Mouse (Mus musculus): Measurements from ENCODE around the gene Prpf6. TPM values are rescaled to one million over a fixed set of nuclear protein-coding genes. Genes with fewer than 3 reads are reported as not detected.

Gene Prpf6
- polyA plus RNA-seq, 1 experiment from 2014 or later, result 51.7 TPM

DNA sequence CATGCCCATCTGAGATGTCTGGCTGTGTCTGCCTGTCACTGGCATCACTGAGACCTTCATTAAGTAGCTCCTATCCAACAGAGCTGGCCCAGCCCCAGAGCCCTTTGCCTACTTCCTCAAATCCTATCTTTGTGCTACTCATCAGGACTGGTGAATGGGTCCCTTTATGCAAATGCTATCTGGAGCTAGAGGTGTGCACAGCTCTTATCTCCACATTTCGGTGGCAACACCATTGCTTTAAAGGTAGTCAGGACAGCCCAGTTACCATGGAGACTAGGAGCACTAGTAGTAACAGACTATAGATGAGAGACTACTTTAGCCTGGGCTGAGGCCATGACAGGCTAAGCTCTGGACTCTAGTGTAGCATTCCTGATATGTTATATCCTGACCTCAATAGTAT, 93.0 kb downstream of the Prpf6 start:
- no peak for DNase-seq (ENCODE audit: low spot score)

DNA sequence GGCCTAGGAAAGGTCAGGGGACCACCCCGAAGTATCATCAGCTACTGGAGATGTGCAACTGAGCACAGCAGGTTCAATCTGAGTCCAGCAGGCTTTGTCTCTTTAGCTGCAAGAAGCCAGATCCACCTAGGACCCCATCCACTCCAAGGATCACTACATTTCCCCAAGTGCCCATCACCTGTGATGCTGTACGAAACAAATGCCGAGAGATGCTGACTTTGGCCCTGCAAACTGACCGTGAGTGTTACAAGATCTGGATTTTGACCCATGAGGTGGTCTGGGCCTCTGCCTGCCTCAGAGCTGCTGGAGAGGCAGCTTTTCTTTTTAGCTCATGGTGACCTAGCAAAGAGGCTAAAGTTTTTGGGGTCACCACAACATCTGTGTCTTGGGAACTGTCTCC, 94.0 kb downstream of the Prpf6 start:
- DNase-seq (ENCODE audit: low spot score), result no peak

DNA sequence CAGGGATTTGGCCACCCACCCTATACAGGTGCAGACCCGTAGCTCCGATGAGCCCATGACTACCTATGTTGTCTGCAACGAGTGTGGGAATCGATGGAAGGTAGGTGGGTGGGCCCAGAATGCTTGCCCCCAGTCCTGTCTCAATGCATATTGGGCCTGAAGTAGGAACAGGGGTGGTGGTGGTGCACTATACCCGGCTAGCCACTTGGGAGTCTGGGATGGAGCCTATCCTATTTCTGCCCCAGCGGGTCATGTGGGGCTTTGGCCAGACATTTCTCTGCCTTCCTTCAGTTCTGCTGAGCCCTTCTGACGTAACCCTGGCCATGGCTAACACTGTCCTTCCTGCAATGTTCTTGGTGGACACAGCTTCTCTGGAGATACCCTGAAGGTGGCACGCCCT, 95.9 kb downstream of the Prpf6 start:
- DNase-seq (ENCODE audit: low spot score), result no peak

DNA sequence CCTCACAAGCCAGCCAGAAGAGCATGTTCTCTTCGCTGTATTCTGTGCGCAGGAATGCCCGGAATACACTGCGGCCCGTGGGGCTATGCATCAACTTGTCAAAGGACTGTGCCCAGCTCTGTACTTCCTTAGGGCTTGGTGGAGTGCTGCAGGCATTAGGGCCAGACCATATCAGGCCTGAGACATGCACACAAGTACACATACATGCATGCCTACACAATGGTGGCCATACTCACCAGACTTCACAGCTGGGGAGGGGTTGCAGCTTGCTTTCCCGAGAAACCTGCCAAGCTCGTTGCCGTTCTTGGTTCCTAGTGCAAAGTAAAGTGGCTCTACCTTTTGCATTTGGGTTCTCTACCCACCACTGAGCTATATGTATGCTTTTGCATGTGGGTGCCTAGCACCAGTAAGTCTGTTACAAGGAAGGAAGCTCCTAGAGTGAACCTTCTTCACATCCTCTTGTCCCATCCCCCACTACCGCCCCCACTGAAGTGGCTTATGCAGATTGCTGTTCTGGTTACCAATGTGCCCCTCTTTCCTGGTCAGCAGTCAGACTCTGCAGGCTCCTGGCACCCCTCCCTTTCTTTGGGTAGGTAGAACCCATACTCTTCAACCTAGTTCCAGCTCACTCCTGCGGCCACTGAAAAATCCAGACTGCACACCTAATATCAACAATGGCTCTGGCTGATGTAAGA, 97.9 kb downstream of the Prpf6 start:
- no peak for DNase-seq (ENCODE audit: low spot score)

DNA sequence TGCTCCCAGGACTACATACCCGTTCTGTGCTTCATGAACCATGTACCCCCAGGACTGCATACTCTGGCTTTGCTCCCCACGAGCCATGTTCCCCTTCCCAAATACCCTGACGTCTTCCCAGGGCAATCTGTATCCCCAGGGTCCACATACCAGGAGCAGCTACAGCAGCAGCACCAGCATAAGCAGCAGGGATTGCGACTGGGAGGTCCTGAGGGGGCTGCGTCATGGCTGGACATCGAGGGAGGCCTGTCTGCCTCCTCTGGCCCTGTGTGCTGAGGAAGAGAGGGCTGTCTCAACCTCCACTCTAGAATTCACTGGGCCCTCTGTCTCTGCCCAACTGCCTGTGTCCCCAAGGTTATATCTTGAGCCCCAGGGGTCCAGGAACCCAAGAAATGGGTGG, 99.4 kb downstream of the Prpf6 start:
- no peak for DNase-seq (ENCODE audit: low spot score)

DNA sequence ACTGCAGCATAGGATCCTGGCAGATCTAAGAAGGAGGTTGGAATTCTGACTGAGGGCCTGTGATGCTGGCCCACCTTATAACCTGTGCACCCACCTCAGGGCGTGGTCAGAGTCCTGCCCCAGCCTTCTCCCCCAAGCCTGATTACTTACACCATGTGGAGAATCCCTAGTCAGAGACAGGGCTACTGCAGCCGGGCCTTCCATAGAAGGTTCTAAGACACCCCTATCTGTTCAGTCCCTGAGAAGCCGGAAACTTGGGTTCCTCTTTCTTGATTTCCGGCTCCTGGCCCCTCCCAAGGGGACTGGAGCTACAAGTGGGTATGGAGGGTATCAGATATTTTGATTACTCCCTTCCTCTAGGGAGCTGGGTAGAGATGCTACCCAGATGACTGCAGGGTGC, 99.9 kb downstream of the Prpf6 start:
- DNase-seq (ENCODE audit: low spot score), result peak; percentile 43

DNA sequence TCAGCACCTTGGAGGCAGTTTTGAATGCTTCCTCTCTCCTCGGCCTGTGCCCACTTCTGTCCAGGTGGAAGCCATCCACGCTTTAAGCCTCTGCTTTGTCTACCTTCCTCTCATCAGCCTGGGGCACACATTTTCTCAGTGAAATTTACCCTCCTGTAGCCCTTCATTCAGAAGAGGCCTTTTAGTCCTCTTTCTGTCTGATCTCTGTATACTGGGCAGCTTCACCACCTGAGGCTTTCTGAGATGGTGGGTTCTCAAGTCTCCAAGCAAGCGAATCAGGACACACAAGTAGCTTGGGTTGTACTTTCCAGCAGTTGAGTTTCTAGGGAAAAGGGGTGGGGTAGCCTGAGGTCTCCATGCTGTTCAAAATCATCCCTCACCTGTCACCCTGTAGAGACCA, 100.6 kb downstream of the Prpf6 start:
- DNase-seq (ENCODE audit: low spot score), result no peak

DNA sequence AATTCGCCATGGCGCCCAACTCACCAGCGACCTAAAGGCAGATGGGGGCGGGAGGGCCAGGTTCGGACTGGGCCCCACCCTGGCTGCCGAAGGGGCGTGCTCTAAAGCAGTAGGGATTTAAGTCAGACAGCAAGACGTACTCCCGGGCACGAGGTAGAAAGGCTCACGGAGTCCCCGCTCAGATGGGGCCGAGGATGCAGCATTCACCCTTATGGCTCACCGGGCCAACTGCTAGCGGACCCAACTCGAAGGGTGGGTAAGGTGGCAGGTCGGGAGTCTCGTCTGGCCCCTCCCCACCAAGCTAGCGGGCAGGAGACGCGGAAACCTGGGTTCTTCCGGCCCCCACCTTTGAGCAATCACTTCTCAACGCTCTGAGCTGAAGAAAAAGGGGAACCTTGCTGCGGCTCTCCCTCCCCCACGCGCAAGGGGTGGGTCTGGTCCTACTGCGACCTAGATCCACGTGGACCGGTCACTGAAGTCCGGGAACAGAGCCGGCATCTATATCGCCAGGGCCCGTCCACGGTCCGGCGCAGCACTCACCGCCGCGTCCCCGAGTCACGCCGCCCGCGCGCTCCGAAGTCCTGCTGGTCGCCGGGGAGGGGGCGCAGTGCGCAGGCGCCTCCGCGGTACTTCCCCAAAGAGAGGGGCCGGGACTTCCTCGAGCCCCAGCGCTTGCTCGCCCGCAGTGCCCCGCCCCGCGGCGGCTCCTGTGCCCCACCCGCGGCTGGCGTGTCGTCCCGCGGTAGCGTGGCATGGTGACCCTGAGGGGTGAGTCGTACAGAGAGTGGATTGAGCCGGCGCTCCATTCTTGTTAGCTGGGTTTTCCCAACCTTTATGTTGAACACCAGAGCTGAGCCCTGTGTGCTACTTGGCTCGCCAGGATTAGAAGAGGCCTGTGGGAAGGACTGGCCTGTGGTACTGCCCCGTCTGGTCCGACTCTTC, 101.9 kb downstream of the Prpf6 start, which contains the start of gene Rgs19:
TSS of gene Rgs19 (minus strand) at position 639 of the 942 bp plus-strand sequence.
- peak; percentile 85 for DNase-seq (ENCODE audit: low spot score)

DNA sequence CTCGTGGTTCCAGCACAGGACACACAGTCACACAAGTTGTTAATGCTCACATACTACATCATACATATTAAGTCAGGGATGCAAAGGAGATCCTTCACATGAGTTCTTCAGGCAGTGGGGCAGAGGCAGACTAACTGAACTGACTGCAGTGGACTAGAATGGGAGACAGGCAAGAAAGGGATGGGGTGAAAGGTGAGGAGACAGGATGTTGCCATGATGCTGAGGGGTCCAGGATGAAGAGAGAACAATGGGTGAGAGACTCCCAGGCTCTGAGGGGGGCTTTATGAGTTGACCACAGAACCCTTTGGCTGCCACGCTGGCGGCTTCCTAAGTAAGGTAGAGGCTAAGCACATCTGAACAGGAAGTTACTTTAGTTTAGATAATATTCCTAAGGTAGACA, 102.9 kb downstream of the Prpf6 start:
- DNase-seq (ENCODE audit: low spot score), result no peak

DNA sequence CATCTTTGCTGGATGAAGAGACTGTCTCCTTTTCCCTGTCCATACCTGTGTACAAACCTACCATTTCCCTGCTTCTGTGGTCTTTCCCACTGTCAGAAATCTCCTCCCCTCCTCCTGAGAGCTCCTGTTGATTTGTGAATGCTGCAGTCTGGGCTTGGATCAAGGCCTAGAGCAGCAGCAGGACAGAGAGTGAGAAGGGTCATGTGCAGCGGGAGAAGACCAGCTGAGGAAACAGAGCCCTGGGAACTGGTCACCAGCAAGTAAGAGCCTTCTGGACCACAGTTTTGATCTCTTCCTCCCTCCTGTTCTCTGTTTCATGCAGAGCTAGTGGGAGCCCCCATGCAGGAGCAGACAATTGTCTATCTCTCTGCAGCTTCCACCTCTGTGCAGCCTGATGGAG, 104.1 kb downstream of the Prpf6 start:
- no peak for DNase-seq (ENCODE audit: low spot score)

DNA sequence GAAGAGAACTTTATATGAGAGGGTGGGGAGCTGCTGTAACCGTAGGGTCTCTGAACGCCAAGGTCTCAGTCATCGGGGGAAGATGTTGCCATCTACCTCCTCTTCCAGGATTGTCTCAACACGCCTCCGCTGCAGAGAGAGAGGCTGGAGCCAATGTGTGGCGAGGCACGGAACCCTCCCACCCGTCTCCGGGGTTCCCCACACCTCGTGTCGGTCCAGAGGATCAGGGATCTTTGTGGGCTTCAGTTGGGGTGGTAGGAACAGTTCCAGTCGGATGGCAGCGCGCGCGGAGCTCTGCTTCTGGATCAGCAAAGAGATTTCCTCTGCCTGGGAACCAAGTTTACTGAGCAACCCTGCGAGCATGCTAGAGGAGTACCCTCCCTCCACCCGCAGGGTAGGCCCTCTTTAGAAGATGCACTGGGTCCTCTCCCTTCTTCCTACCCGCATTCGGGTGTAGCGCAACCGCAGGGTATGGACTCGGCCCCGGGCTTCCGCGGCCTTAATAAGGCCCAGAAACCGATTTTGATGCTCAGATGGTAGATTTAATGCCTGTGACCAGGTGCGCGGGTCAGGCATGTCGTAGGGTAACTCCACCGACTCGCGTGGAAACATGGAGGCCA, 105.2 kb downstream of the Prpf6 start:
- no peak for DNase-seq (ENCODE audit: low spot score)

DNA sequence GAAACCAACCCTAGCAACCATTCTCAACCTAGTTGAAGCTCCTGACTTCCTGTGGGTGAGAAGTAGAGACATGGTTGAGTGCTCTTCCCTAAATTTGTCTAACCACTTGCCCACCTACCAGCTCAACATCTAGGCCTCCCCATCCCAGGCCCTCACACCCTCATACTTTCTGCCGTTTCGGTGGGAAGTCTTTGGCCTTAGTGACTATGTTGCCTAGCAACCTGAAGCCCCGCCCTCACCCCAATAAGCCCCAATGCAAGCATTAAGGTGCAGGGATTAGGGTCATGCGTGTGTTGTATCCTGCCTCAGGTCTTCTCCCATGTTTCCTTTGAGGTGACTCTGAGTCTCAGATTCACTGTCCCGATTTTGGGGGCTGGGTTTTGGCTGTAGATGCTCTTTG, 106.6 kb downstream of the Prpf6 start, which contains the start of gene Lkaaear1:
TSS of gene Lkaaear1 (minus strand) at position 202 of the 400 bp plus-strand sequence.
- no peak for DNase-seq (ENCODE audit: low spot score)

Small RNA genes lying within 50 kb of the gene (microRNA-seq; reads per million reads assigned to microRNA genes)
- gene Mir7006 (ENCODE audit: borderline number of aligned reads), result not detected

Other genes starting within 250 kb of the Prpf6 start
- 36.4 and 37.6 TPM in 2 replicates for gene Zgpat, start 226.9 kb upstream of the Prpf6 start, polyA plus RNA-seq (2015; fragmentation: Nextera tagmentation; extraction: Ambion mirVana)
- 55.8 and 68.0 TPM in 2 replicates for gene Arfrp1, start 226.5 kb upstream of the Prpf6 start, polyA plus RNA-seq (2015; fragmentation: Nextera tagmentation; extraction: Ambion mirVana)
- gene Lime1, start 211.8 kb upstream of the Prpf6 start, polyA plus RNA-seq (2015; fragmentation: Nextera tagmentation; extraction: Ambion mirVana), result 35.7 and 40.7 TPM in 2 replicates
- gene Zbtb46, start 132.4 kb upstream of the Prpf6 start, polyA plus RNA-seq (2015; fragmentation: Nextera tagmentation; extraction: Ambion mirVana), result 2.4 and 2.8 TPM in 2 replicates
- gene Abhd16b, start 98.7 kb upstream of the Prpf6 start, polyA plus RNA-seq (2015; fragmentation: Nextera tagmentation; extraction: Ambion mirVana), result 0.14 TPM in 1 of 2 replicates, not detected in the other
- 118 and 124 TPM in 2 replicates for gene Tpd52l2, start 94.7 kb upstream of the Prpf6 start, polyA plus RNA-seq (2015; fragmentation: Nextera tagmentation; extraction: Ambion mirVana)
- 76.1 and 86.7 TPM in 2 replicates for gene Dnajc5, start 71.4 kb upstream of the Prpf6 start, polyA plus RNA-seq (2015; fragmentation: Nextera tagmentation; extraction: Ambion mirVana)
- 50.0 and 51.1 TPM in 2 replicates for gene Uckl1, start 7.0 kb upstream of the Prpf6 start, polyA plus RNA-seq (2015; fragmentation: Nextera tagmentation; extraction: Ambion mirVana)
- gene Zfp512b, start 935 bp downstream of the Prpf6 start, polyA plus RNA-seq (2015; fragmentation: Nextera tagmentation; extraction: Ambion mirVana), result 23.3 and 35.0 TPM in 2 replicates
- gene Samd10, start 7.3 kb downstream of the Prpf6 start, polyA plus RNA-seq (2015; fragmentation: Nextera tagmentation; extraction: Ambion mirVana), result 9.4 and 12.1 TPM in 2 replicates
- 0.18 and 0.44 TPM in 2 replicates for gene Gm29797, start 65.2 kb downstream of the Prpf6 start, polyA plus RNA-seq (2015; fragmentation: Nextera tagmentation; extraction: Ambion mirVana)
- gene Sox18, start 79.8 kb downstream of the Prpf6 start, polyA plus RNA-seq (2015; fragmentation: Nextera tagmentation; extraction: Ambion mirVana), result 13.9 and 14.1 TPM in 2 replicates
- gene Tcea2, start 88.4 kb downstream of the Prpf6 start, polyA plus RNA-seq (2015; fragmentation: Nextera tagmentation; extraction: Ambion mirVana), result 8.5 and 9.8 TPM in 2 replicates
- 80.7 and 97.8 TPM in 2 replicates for gene Rgs19, start 102.1 kb downstream of the Prpf6 start, polyA plus RNA-seq (2015; fragmentation: Nextera tagmentation; extraction: Ambion mirVana)
- not detected in 2 replicates for gene Lkaaear1, start 106.6 kb downstream of the Prpf6 start, polyA plus RNA-seq (2015; fragmentation: Nextera tagmentation; extraction: Ambion mirVana)
- gene Oprl1, start 123.1 kb downstream of the Prpf6 start, polyA plus RNA-seq (2015; fragmentation: Nextera tagmentation; extraction: Ambion mirVana), result 0.12 and 0.14 TPM in 2 replicates
- gene Myt1, start 171.5 kb downstream of the Prpf6 start, polyA plus RNA-seq (2015; fragmentation: Nextera tagmentation; extraction: Ambion mirVana), result not detected in 2 replicates
- gene Pcmtd2, start 246.0 kb downstream of the Prpf6 start, polyA plus RNA-seq (2015; fragmentation: Nextera tagmentation; extraction: Ambion mirVana), result 42.0 and 52.9 TPM in 2 replicates